Mouse (Mus musculus) macrophage (primary cell): Measurements from ENCODE around the gene Gnai3. TPM values are rescaled to one million over a fixed set of nuclear protein-coding genes. Genes with fewer than 3 reads are reported as not detected.

Source experiments
- H3K27ac ChIP-seq: fragments of 350-480 bp; formaldehyde crosslinking; 2 replicates; pipeline ENCODE4 v1.9.0; 2021
- H3K36me3 ChIP-seq: fragments of 350-480 bp; formaldehyde crosslinking; 2 replicates; pipeline ENCODE4 v1.9.0; 2021; ENCODE audit errors: inconsistent target
- H3K4me3 ChIP-seq: fragments of 350-480 bp; formaldehyde crosslinking; 2 replicates; pipeline ENCODE4 v1.9.0; 2021; ENCODE audit errors: inconsistent target
- H3K79me2 ChIP-seq: fragments of 350-480 bp; formaldehyde crosslinking; 2 replicates; pipeline ENCODE4 v1.9.0; 2021; ENCODE audit errors: inconsistent target
- WGBS: methylation state at CpG from one replicate; pipeline ENCODE4 v1.1.7; 2026; ENCODE audit warnings: inconsistent platforms; ENCODE audit not compliant: missing documents; 5-methylcytosine and 5-hydroxymethylcytosine counted together
- polyA plus RNA-seq: library from polyadenylated mRNA; stranded (reverse); fragments of 250-400 nt; gene quantifications from 3 replicates; pipeline ENCODE4 v1.2.4, GENCODE M21; 2018; ENCODE audit warnings: inconsistent platforms

The Gnai3 gene
- polyA plus RNA-seq, 1 experiment from 2014 or later: 64.3 TPM

- Histone ChIP-seq H3K4me3 (no peak overlapping the region), H3K79me2 (peaks cover 100% of the 10 kb centered on the region), H3K36me3 (no peaks in the 10 kb centered on the region), H3K27ac (no peak overlapping the region)
- WGBS: 80% methylated on average over 1 of the region's 1 CpGs
Measured at GRCm38 (mm10) chr3:108139113-108139512, 6.8 kb downstream of the Gnai3 start.

GRCm38 (mm10) chr3:108134701-108135100 lies 11.2 kb downstream of the Gnai3 start:
- no peaks in the 10 kb centered on the region for H3K36me3 ChIP-seq
- peak overlapping the region; percentile 34 for H3K27ac ChIP-seq
- peaks cover 100% of the 10 kb centered on the region for H3K79me2 ChIP-seq
- 10% methylated on average over 10 of the region's 11 CpGs for WGBS
- no peak overlapping the region for H3K4me3 ChIP-seq

DNA sequence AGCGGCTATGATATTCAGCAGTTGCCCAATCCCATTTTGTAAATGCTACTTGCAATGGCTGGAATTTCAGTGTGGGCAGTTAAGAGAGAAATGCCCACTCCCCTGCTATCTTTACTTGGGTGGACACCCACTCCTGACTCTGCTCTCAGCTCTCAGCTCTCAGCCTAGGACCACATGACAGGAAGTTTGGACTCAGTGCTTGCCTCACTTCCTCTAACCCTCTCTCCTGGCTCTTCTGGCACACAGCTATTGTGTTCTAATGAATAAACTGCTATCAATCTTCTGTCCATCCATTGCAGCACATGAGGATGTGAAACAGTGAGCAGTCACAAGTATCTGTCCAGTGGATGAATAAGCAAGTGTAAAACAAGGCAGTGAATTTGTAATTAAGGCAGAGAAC lies 13.5 kb downstream of the Gnai3 start:
- Histone ChIP-seq H3K27ac (peak overlapping the region; percentile 90), H3K4me3 (no peak overlapping the region), H3K79me2 (peaks cover 100% of the 10 kb centered on the region), H3K36me3 (no peaks in the 10 kb centered on the region)
- 83% methylated on average over 1 of the region's 1 CpGs for WGBS

- 90% methylated on average over 1 of the region's 1 CpGs for WGBS
- peak overlapping the region; percentile 90 for H3K27ac ChIP-seq
Measured at GRCm38 (mm10) chr3:108131821-108132220, 14.1 kb downstream of the Gnai3 start.

DNA sequence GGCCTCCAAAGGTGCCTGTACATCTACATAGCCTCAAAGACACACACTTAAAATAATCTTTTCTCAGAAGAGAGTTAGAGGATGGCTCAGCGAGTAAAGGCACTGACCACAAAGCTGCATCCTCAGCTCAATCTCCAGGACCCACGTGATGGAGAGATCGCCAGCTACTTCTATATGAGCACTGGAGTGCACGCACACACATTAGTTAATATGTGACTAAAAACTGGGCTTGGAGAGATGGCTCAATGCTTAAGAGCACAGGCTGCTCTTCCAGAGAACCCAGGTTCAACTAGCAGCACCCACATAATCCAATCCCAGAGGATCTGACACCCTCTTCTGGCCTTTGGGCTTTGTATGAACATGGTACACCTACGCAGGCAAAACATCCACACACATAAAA lies 14.7 kb downstream of the Gnai3 start:
- WGBS: 94% methylated on average over 5 of the region's 5 CpGs
- H3K79me2 ChIP-seq: peaks cover 100% of the 10 kb centered on the region
- H3K4me3 ChIP-seq: no peak overlapping the region
- H3K27ac ChIP-seq: peak overlapping the region; percentile 90
- H3K36me3 ChIP-seq: no peaks in the 10 kb centered on the region

More at GRCm38 (mm10) chr3:108131821-108132220, 14.1 kb downstream of the Gnai3 start:
- Histone ChIP-seq H3K4me3 (no peak overlapping the region), H3K79me2 (peaks cover 100% of the 10 kb centered on the region), H3K36me3 (no peaks in the 10 kb centered on the region)

- 93% methylated on average over 4 of the region's 4 CpGs for WGBS
- no peaks in the 10 kb centered on the region for H3K36me3 ChIP-seq
- peaks cover 100% of the 10 kb centered on the region for H3K79me2 ChIP-seq
- H3K27ac ChIP-seq: no peak overlapping the region
- no peak overlapping the region for H3K4me3 ChIP-seq
Measured at GRCm38 (mm10) chr3:108129804-108130203, 16.1 kb downstream of the Gnai3 start.

- Histone ChIP-seq H3K79me2 (peaks cover 100% of the 10 kb centered on the region), H3K36me3 (no peaks in the 10 kb centered on the region), H3K4me3 (no peak overlapping the region), H3K27ac (no peak overlapping the region)
- 96% methylated on average over 4 of the region's 4 CpGs for WGBS
Measured at GRCm38 (mm10) chr3:108129367-108129766, 16.6 kb downstream of the Gnai3 start.

DNA sequence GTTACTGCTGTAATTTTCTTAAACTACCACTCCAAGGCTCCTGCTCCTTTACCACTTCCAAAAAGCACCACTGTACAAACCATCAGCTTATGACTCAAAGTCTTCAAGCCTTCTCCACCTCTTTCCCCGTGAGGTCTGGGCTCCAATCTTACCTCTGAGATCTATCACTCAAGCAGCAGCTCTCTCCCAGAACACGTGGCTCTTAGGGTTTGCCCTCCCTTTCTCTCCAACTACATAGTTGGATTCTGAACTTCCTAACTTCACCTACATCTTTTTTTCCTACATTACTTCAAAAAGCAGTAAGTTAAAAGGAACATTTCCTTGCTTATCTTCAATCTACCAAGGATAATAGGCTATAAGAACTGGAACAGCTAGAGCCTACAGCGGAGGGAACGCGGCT lies 17.4 kb downstream of the Gnai3 start:
- Histone ChIP-seq H3K27ac (no peak overlapping the region), H3K4me3 (no peak overlapping the region), H3K36me3 (no peaks in the 10 kb centered on the region), H3K79me2 (peaks cover 100% of the 10 kb centered on the region)
- WGBS: 95% methylated on average over 5 of the region's 5 CpGs

DNA sequence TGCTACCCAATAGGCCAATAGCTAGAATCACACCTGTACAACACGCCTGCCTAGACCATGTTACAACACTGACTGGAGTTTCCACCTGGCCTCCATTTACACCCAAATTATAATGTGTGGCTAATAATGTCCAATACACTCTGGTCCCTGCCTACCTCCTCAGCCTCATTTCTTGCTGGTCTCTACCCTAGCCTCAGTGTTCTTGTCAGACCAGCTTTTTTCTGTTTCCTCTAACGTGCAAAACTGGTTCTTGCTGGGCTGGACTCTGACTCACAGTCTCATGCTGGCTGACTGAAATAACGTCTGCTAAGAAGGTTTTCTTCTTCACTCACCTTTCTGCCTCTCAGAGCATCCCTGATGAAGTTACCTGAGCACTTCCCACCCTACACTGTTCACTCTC lies 19.6 kb downstream of the Gnai3 start:
- H3K27ac ChIP-seq: no peak overlapping the region
- H3K79me2 ChIP-seq: peaks cover 100% of the 10 kb centered on the region
- WGBS: 77% methylated on average over 3 of the region's 3 CpGs
- no peak overlapping the region for H3K4me3 ChIP-seq
- H3K36me3 ChIP-seq: 0 out of 2 replicates have a peak, but pooled peaks cover 4% of the 10 kb centered on the region

GRCm38 (mm10) chr3:108124131-108124530 lies 21.8 kb downstream of the Gnai3 start:
- no peak overlapping the region for H3K27ac ChIP-seq
- no peak overlapping the region for H3K4me3 ChIP-seq
- H3K36me3 ChIP-seq: peaks cover 11% of the 10 kb centered on the region; the same call in 1 of the 2 replicates
- H3K79me2 ChIP-seq: peaks cover 92% of the 10 kb centered on the region
- 69% methylated on average over 1 of the region's 1 CpGs for WGBS

DNA sequence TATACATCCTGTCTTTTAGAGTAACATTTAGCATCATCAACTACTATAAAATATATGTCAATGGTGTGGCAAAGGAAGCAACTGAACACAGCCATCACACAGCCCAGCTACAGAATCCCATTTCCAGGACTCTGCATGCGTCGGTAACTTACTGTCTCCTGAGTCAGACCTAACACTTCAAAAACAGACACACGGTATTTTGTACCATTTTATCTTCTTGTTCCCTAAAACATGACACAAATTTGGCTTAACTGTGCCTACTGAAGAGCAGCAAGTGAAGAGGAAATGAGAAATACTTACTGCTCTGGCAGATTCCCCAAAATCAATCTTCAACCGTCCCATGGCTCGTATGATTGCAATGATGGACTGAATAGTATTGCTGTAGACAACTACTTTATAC lies 22.7 kb downstream of the Gnai3 start:
- WGBS: 69% methylated on average over 5 of the region's 5 CpGs
- no peak overlapping the region for H3K27ac ChIP-seq
- peaks cover 92% of the 10 kb centered on the region for H3K79me2 ChIP-seq
- H3K4me3 ChIP-seq: no peak overlapping the region
- H3K36me3 ChIP-seq: peaks cover 18% of the 10 kb centered on the region; the same call in 1 of the 2 replicates

DNA sequence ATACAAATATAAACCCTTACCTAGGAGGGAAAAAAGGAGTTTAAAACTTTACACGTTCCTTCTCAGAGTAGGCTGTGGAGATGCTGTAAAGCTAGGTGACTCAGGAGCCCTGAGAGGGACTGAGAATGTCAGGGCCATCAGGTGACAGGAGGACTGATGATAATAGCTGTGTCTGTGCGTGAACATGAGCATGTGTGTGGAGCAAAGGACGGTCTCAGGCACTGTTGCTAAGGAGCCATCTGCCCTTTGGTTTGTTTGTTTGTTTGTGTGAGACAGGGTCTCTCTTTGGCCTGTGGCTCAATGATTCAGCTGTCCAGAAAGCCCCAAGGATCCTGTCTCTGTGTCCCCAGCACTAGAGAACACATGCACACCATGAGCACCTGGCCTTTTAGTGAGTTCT lies 24.8 kb downstream of the Gnai3 start:
- no peak overlapping the region for H3K4me3 ChIP-seq
- H3K79me2 ChIP-seq: peaks cover 86% of the 10 kb centered on the region
- peaks cover 25% of the 10 kb centered on the region; the same call in 1 of the 2 replicates for H3K36me3 ChIP-seq
- no peak overlapping the region for H3K27ac ChIP-seq
- 100% methylated on average over 3 of the region's 3 CpGs for WGBS

- Histone ChIP-seq H3K36me3 (peaks cover 40% of the 10 kb centered on the region; the same call in 1 of the 2 replicates), H3K27ac (no peak overlapping the region), H3K4me3 (no peak overlapping the region), H3K79me2 (peaks cover 50% of the 10 kb centered on the region; the same call in 1 of the 2 replicates)
- 87% methylated on average over 5 of the region's 6 CpGs for WGBS
Measured at GRCm38 (mm10) chr3:108117465-108117864, 28.5 kb downstream of the Gnai3 start.

DNA sequence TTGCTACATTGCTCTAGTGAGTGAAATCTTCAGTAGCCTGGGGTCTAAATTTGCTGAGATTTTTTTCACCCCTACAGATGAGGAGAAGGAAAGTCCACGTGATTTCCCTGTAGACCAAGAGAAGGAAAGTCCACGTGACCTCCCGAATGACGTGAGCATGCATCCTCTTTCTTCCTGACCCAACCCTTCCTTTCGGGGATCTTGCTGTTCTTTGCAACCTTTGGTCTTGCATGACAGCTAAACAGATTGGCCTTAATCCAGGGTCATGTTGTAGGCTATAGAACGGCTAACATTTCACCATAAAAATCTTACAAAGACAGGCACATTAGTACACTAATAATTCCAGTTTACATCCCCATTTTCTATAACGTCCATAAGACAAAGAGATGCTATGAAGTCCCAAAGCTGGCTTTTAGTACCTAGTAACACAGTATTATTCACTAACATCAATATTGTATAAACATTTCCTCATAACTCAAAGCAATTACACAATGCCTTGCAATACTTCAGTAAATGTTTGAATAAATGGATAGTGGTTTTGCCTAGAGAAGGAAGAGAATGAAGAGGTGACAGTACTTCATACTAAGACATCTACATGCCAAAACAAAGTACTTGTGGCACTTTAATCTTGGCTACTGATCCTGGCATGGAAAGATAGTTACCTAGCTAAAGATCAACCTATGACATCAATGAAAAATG lies 32.2 kb downstream of the Gnai3 start:
- WGBS: 77% methylated on average over 4 of the region's 7 CpGs
- Histone ChIP-seq H3K36me3 (peaks cover 38% of the 10 kb centered on the region; the same call in 1 of the 2 replicates), H3K27ac (no peak overlapping the region)

GRCm38 (mm10) chr3:108112666-108113065 lies 33.3 kb downstream of the Gnai3 start:
- no peak overlapping the region for H3K4me3 ChIP-seq
- H3K27ac ChIP-seq: no peak overlapping the region
- 92% methylated on average over 4 of the region's 4 CpGs for WGBS
- peaks cover 40% of the 10 kb centered on the region; the same call in 1 of the 2 replicates for H3K36me3 ChIP-seq
- H3K79me2 ChIP-seq: peaks cover 10% of the 10 kb centered on the region; the same call in 1 of the 2 replicates

More for the DNA sequence above, 32.2 kb downstream of the Gnai3 start:
- peaks cover 21% of the 10 kb centered on the region; the same call in 1 of the 2 replicates for H3K79me2 ChIP-seq
- no peak overlapping the region for H3K4me3 ChIP-seq
